8 mouse cellular contexts compared by ENCODE assay signal in genomic region chr14:79481339-79482151, GRCm38 (mm10). TPM values are rescaled to one million over a fixed set of nuclear protein-coding genes. Genes with fewer than 3 reads are reported as not detected.
DNase-seq lines count a peak whose midpoint lies in the region; ATAC-seq lines count a peak whose summit lies in the region.

Wbp4 (minus strand) TSS chr14:79481520.

- peak within 1 kb of the TSS; percentile 82 for H3K4me3 ChIP-seq in hindbrain, embryonic 14.5 days (replicated peaks; ENCODE audit: low read length)

- H3K27me3 ChIP-seq in hindbrain, embryonic 14.5 days (ENCODE audit: control insufficient read depth, insufficient read depth, low read length) = no peaks in the 10 kb centered on the region

- peaks cover 24% of the 10 kb centered on the region for H3K4me1 ChIP-seq in hindbrain, embryonic 14.5 days (replicated peaks; ENCODE audit: control insufficient read depth, insufficient read depth, low read length)

- H3K4me2 ChIP-seq in hindbrain, embryonic 14.5 days (replicated peaks) = peak within 1 kb of the TSS; percentile 70

- peak within 1 kb of the TSS; percentile 99 for H3K27ac ChIP-seq in hindbrain, embryonic 14.5 days

- peak within 1 kb of the TSS; percentile 90 for H3K9ac ChIP-seq in hindbrain, embryonic 14.5 days

- peak; percentile 93 for ATAC-seq in hindbrain, embryonic 14.5 days (ENCODE audit: low FRiP score)

- no peaks in the 10 kb centered on the region for H3K9me3 ChIP-seq in hindbrain, embryonic 14.5 days (ENCODE audit: control insufficient read depth, low read length)

- peaks cover 10% of the 10 kb centered on the region for H3K36me3 ChIP-seq in hindbrain, embryonic 14.5 days (replicated peaks; ENCODE audit: control insufficient read depth, insufficient read depth)

- DNase-seq in T-cell, adult 2 months (ENCODE audit: low spot score) = peak; percentile 89
- DNase-seq in cerebellum, postnatal 25 days = peak; percentile 98 to 99
- peak; percentile 98 for DNase-seq in frontal cortex, postnatal 25 days (ENCODE audit: low spot score in 2 of 2)
- peak; percentile 100 for DNase-seq in hindbrain, embryonic 14.5 days (ENCODE audit: low spot score)
- DNase-seq in layer of hippocampus, postnatal 36 days = peak; percentile 97
- peak; percentile 92 for DNase-seq in lung, postnatal 25 days (ENCODE audit: low spot score)
- peak; percentile 89 for DNase-seq in retina, adult 2 months (ENCODE audit: low read depth, low spot score)
- DNase-seq in thymus, postnatal 25 days = peak; percentile 95

- WGBS in hindbrain, embryonic 14.5 days = under 1% methylated on average over 77 of the region's 86 CpGs

RNA-seq across cellular contexts. Expression of gene Wbp4, which starts in this region (rescaled TPM):
- 40.5 and 40.9 TPM in 2 replicates for polyA plus RNA-seq in hindbrain, embryonic 14.5 days (2014; fragmentation: Nextera tagmentation; extraction: Ambion mirVana)
- total RNA-seq in layer of hippocampus, postnatal 36 days (2021) = 10 to 100 TPM; 55.4 to 56.7 TPM

Comparison
In these comparisons a context has a peak if more than half of its experiments do, and no peak if none do; other contexts are left out.
1. Peak in every context shown above with its lines: DNase-seq, ATAC-seq, H3K4me3 ChIP-seq and H3K27ac ChIP-seq.